Mouse (Mus musculus) thymus, postnatal 14 days (tissue): ENCODE measurements around the gene Taf6l.

ENCODE experiments used
- DNase-seq: peaks from one replicate; pipeline ENCODE4 v3.0.0; 2021

Taf6l gene

DNA sequence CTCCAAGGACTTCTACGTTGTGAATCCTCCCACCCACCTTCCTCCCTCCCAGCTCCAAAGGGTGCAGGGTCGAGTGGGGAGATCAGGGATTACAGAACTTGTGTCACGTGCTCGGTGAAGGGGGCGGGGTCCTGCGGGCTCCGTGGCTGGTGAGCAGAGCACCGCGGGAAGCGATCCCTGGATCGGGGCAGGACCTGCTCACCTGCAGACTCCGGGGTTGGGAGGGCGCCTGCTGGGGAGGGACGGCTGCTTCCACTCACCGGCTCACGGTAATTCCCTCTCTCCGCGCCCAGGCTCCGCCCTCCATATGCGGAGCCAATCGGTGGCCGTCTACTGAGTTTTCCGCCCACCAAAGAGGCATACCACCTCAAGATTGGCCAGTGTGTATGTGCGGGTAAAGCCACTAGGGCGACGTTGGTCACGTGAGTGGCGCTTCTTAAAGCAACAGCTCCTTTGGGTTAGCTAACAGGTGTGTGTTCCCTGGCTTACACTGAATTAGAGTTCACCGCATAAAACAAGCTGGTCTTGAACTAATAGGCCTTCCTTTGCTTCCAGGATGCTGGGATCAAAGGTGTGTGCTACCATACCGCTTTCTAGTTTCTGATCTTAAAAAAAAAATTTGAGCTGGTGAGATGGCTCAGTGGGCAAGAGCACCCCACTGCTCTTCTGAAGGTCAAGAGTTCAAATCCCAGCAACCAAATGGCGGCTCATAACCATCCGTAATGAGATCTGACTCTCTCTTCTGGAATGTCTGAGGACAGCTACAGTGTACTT, at the start of gene Taf6l:
TSS of gene Taf6l (minus strand) at position 410 of the 774 bp plus-strand sequence.
- DNase-seq = peak; percentile 92

GRCm38 (mm10) chr19:8832971-8833370, 46.8 kb upstream of the Taf6l start:
- DNase-seq = no peak

GRCm38 (mm10) chr19:8831262-8831661, 45.0 kb upstream of the Taf6l start:
- DNase-seq = no peak

GRCm38 (mm10) chr19:8830664-8831063, 44.4 kb upstream of the Taf6l start:
- no peak for DNase-seq

DNA sequence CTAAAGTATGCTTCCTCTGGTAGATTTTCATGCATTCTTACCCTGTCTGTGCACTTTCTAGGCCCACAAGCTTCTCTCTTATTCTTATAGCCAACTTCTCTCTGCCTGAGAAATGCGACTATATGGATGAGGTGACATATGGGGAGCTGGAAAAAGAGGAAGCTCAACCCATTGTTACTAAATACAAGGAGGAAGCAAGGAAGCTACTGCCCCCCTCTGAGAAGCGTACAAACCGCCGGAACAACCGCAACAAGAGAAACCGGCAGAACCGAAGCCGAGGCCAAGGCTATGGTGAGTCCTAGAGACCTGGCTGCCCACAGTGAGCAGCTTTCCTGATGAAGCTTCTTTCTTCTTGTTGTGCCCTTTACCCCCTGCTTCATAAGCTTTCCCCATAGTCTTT, 43.4 kb upstream of the Taf6l start, which contains the start of gene AC129217.1:
TSS of gene AC129217.1 (plus strand) at position 114 of the 400 bp plus-strand sequence.
- no peak for DNase-seq

DNA sequence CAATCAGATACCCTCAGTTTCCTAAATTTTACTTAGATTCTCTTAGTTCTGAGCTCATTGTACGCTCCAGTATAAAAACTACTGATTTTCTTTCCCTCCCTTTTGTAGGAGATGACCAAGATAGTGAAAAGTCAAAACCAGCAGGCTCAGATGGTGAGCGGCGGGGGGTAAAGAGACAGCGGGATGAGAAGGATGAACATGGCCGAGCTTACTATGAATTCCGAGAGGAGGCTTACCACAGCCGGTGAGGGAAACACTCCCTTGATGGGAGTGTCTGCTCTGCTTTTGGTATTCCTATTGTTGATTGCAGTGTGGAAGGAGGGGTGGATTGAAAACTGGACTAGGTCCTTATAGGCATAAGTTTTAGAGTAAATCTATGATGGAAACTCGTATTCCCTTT, 36.5 kb upstream of the Taf6l start:
- no peak for DNase-seq

DNA sequence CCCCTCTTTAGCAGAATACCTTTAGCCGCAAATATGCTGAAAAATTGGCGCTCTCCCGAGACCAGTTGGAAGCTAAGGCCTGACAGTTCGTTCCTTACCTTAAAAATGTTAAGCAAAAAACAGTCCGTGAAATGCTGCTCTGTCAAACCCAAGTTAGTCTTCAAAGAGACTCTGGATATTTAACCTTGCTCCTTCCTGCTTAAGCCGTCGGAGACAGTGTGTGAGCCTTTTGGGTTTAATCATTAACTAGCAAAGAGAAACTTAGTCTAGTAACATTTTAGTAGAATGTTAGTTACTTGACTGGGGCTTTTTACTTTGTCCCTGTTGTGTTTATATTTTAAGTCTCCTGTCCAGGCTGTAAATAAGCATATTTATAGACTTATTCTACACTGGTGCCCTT, 34.9 kb upstream of the Taf6l start:
- DNase-seq = no peak

DNA sequence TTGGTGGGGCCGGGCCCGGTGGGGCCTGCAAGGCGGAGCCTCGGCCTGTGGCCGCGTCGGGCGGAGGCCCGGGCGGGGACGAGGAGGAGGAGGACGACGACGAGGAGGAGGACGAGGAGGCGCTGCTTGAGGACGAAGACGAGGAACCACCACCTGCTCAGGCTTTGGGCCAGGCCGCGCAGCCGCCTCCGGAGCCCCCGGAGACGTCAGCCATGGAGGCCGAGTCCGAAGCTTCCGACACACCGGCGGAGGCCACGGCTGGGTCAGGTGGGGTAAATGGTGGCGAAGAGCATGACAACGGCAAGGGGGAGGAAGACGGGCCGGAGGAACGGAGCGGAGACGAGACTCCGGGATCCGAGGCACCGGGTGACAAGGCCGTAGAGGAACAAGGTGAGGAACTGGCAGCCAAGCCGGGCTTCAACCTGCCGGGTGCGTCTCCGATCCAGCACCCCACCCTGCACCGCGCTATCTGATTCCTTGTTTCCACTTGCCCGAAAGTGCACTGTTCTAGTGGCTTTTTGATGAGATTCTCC, 34.3 kb upstream of the Taf6l start:
- DNase-seq = no peak

DNA sequence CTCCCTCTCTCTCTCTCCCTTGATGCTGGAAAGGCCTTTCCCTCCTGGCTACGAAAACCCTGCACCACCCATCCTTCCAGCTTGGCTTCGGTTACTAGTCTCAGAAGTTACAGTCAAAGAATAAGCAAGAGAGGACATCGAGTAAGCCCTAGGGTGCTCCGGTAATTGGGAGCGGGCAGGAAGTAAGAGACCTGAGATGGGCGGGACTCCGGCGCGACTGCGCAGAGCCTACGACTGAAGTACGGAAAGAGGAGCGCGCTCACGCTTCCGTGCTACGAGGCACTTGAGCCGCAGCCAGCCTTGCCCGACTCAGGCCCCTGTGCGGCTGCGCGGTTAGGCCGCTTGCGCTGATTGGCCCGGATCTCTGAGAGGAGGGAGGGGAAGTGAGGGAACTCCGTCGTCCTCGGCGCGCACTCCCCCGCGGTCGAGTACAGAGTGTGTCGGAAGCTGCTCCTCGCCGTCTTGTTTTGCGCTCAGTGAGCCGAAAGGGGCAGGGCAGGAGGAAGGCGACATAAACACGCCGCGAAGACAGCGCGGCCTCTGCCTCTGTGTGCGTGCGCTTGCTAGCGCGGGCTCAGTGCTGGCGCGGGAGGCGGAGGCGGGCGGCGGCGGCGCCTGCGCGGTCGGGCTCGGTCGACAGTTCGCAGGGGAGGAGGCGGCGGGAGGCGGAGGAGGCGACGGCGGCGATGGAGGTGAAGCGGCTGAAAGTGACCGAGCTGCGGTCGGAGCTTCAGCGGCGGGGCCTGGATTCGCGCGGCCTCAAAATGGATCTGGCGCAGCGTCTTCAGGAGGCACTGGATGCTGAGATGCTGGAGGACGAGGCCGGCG, 33.6 kb upstream of the Taf6l start, which contains the start of gene Hnrnpul2:
TSS of gene Hnrnpul2 (plus strand) at position 415 of the 828 bp plus-strand sequence.
- peak; percentile 98 for DNase-seq

- peak; percentile 94 for DNase-seq
Observed at GRCm38 (mm10) chr19:8818801-8819595, 32.8 kb upstream of the Taf6l start, which contains the start of gene Ttc9c. Gene Ttc9c, minus strand, starts transcription at chr19:8819333.

GRCm38 (mm10) chr19:8818301-8818798, 32.1 kb upstream of the Taf6l start:
- DNase-seq = no peak

GRCm38 (mm10) chr19:8817001-8817400, 30.8 kb upstream of the Taf6l start:
- DNase-seq = no peak

GRCm38 (mm10) chr19:8815812-8816211, 29.6 kb upstream of the Taf6l start:
- no peak for DNase-seq

- no peak for DNase-seq
Observed at GRCm38 (mm10) chr19:8806810-8807209, 20.6 kb upstream of the Taf6l start.

GRCm38 (mm10) chr19:8803879-8804660, 17.9 kb upstream of the Taf6l start:
- no peak for DNase-seq

DNA sequence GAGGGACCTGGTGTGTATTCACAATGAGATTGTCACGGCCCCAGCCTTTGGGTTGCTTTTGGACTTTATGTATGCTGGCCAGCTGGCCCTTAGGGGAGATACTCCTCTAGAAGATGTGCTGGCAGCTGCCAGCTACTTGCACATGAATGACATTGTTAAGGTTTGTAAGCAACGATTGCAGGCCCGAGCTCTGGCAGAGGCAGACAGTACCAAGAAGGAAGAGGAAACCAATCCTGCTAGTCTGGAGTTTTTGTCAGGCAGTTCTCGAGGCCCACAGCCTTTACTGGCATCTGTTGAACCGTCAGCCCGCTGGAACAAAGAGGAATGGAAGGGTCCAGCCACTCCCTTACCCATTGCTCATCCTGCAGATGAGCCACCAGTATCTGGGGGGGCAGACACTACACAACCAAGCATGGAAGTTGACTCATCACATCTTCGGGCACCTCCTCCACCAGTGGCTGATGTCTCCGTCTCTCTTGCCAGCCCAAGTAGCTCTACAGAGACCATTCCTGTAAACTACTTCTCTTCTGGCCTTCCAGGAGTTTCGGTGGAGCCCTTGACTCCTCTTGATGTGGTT, 17.1 kb upstream of the Taf6l start:
- DNase-seq = no peak

DNA sequence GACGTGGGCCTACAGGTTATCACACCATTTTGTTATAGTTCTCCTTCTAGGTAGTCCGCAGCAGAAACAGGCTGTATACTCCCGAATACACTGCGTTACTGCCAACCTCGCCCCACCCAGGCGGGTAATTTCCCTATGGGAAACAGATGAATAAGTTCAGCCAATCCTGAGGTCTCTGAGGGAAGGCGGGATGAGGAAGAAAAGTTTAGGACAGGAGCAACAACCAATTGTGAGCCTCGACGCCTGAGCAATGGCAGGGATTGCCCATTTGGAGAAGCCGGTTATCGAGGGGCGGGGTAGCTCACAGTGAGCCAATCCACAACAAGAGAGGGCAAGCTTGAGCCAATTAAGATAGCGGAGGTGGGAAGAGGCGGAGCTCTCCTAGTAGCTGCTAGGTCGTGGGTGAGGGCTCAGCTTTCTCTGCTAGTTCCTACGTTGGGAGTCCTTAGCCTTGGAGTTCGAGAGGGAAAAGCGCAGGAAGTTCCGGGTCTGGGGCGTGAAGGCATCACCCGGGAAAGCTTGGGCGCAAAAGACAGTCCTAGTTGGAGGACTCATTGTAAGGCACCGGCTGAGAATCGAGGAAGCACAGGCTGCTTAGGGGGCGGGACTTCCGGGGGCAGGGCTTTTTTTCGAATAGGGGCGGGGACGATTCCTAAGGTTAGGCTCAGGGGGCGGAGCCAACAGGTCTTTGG, 16.1 kb upstream of the Taf6l start, which contains the start of gene Zbtb3:
TSS of gene Zbtb3 (plus strand) at position 426 of the 692 bp plus-strand sequence.
- DNase-seq = peak; percentile 92

DNA sequence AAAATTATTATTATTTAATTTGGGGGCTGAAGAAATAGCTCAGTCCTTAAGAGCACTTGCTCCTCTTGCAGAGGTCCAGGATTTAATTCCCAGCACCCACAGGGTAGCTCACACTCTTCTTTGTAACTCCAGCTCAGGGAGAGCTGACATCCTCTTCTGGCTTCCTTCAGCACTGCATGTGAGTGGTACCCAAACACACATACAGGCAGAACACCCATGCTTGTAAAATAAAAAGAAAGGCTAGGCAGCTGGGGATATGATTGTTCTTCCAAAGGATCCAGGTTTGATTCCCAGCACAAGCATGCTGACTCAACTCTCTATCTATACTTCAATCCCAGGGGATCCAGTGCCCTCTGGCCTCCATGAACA, 12.7 kb upstream of the Taf6l start:
- no peak for DNase-seq

GRCm38 (mm10) chr19:8798264-8798946, 12.2 kb upstream of the Taf6l start, which contains the start of gene Polr2g:
Gene Polr2g, minus strand, starts transcription at chr19:8798577.
- peak; percentile 92 for DNase-seq

DNA sequence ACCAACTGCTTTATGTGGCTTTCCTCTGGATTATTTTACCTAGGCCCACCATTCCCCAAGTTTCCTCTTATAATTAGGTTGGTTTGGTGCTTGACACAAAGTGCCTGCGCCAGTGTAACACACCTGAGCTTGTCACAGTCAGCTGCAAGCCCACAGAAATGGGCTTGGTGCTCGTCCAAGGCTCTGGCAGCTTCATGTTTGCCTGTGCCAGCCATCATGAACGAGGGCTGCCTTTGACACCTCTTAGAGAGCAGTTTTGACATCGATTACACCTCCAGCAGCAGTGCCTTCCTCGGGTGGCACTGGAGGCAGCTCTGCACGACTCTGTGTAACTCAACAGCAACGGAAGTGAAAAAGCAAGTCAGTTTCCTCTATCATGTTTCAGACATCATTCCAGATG, 4.0 kb upstream of the Taf6l start:
- DNase-seq = no peak
